Mouse (Mus musculus): Measurements from ENCODE around the gene Fig4.

GRCm38 (mm10) chr10:41157296-41157695, 145.8 kb downstream of the Fig4 start:
- TF ChIP-seq EP300 (IDR thresholded peaks at IDR 0.05; ENCODE audit: low read depth in 1 of 2, low read length in 2 of 2) (no peak), KAT2A (conservative IDR thresholded peaks at IDR 0.05; ENCODE audit: low read depth, low read length) (no peak), CHD2 (IDR thresholded peaks at IDR 0.05; ENCODE audit: low read length) (no peak), POLR2A (IDR thresholded peaks at IDR 0.05; ENCODE audit: control insufficient read depth in 1 of 2, insufficient read depth in 1 of 2, low read depth in 1 of 2, low read length in 2 of 2, poor library complexity in 1 of 2) (no peak), ETS1 (IDR thresholded peaks at IDR 0.05; ENCODE audit: low read depth, low read length) (no peak), GATA1 (IDR thresholded peaks at IDR 0.05; ENCODE audit: low read depth, low read length) (no peak), CTCF (IDR thresholded peaks at IDR 0.05 in 2 of 3, conservative IDR thresholded peaks at IDR 0.05 in 1 of 3; ENCODE audit: control insufficient read depth in 1 of 3, insufficient read depth in 1 of 3, low read depth in 2 of 3, low read length in 3 of 3, poor library complexity in 1 of 3, severe bottlenecking in 1 of 3) (no peak), USF1 (IDR thresholded peaks at IDR 0.05; ENCODE audit: low read depth, low read length) (no peak), E2F4 (IDR thresholded peaks at IDR 0.05; ENCODE audit: borderline replicate concordance, low read depth, low read length) (no peak), TCF12 (IDR thresholded peaks at IDR 0.05; ENCODE audit: low read depth, low read length) (no peak), SMC3 (IDR thresholded peaks at IDR 0.05; ENCODE audit: low read depth, low read length) (no peak)
